Mouse (Mus musculus): ENCODE results near the gene Bag2. TPM values are rescaled to one million over a fixed set of nuclear protein-coding genes. Genes with fewer than 3 reads are reported as not detected.
"Not testable (repeated sequence)": the region's sequence is repeated elsewhere in the genome, so short reads cannot be mapped to it uniquely, and the experiment has no call there.

Gene Bag2
- total and polyA plus RNA-seq, 2 experiments from 2014 or later, result 26.6 to 31.8 TPM

DNA sequence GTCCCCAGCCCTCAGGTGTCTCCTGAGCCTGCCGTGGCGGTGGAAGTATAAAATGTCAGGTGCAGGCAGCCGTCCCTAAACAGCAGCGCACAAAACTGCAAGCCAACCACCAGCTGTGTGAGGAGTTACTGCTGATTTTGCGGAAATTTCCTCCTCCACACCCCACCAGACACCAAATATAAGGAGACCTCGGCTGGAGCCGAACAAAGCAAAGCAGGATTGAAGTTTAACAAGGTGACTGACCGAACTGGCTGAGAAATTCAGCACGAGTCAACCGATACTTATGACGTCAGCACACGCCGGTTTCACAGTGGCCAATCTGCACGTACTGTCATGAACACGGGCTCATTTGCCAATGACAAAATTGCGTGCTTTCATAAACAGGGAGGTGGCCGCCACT lies 3.5 kb downstream of the Bag2 start:
- WGBS, result 85% methylated on average over 17 of the region's 17 CpGs
- ATAC-seq (no peak), DNase-seq (ENCODE audit: low spot score) (no peak)
- Histone ChIP-seq H3K4me1 (ENCODE audit: insufficient read depth, low read length) (peaks cover 6% of the 10 kb centered on the region; the same call in 1 of the 2 replicates), H3K27me3 (ENCODE audit: insufficient read depth, low read length) (no peaks in the 10 kb centered on the region), H3K4me3 (ENCODE audit: low read length) (no peak overlapping the region), H3K9me3 (ENCODE audit: low read length) (no peaks in the 10 kb centered on the region), H3K4me2 (ENCODE audit: low read depth, low read length) (no peak overlapping the region), H3K27ac (no peak overlapping the region), H3K9ac (replicated peaks; ENCODE audit: low read length) (no peak overlapping the region), H3K36me3 (ENCODE audit: insufficient read depth, low read length) (no peaks in the 10 kb centered on the region)
- no peak for TF ChIP-seq CTCF (IDR thresholded peaks at IDR 0.05; ENCODE audit: low read depth)

DNA sequence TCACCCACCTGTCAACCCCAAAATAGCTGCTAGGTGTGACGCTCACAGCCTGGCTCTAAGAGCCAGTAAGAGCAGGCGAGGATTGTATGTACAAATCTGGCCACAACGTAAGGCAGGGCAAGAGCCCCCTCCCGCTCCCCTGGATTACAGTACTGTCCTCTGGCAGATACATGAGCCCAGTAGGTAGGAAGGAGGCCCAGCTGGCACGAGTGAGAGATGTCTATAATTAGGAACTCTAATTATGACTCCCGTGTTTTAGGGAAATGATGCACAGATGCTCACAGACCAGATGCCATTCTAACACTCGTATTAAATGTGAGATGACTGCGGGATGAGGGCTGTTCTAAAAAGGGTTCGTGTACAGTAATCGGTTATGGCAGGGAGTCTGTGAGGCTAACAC lies 6.3 kb downstream of the Bag2 start:
- DNase-seq (ENCODE audit: low spot score), result peak; percentile 65
- WGBS, result 62% methylated on average over 10 of the region's 10 CpGs
- H3K4me2 ChIP-seq (ENCODE audit: low read depth, low read length), result no peak overlapping the region

DNA sequence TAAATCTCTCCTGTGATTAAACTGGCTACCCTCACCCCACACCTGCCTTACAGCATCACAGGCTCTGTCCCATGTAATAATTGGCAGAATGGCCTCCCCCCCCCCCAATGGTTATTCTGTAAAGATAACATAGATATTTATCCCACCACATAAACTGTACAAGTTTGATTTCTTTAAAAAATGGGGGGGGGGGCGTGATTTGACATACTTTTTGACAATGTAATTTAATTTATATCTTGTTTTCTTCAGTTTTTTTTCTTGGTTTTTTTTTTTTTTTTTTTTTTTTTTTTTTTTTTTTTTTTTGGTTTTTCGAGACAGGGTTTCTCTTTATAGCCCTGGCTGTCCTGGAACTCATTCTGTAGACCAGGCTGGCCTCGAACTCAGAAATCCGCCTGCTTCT lies 7.9 kb downstream of the Bag2 start:
- not testable (repeated sequence) for H3K27ac ChIP-seq; H3K9ac ChIP-seq (replicated peaks; ENCODE audit: low read length); ATAC-seq; H3K4me3 ChIP-seq (ENCODE audit: low read length); H3K27me3 ChIP-seq (ENCODE audit: insufficient read depth, low read length); H3K36me3 ChIP-seq (ENCODE audit: insufficient read depth, low read length); DNase-seq (ENCODE audit: low spot score); H3K9me3 ChIP-seq (ENCODE audit: low read length); H3K4me2 ChIP-seq (ENCODE audit: low read depth, low read length); H3K4me1 ChIP-seq (ENCODE audit: insufficient read depth, low read length)
- 88% methylated on average over 3 of the region's 4 CpGs for WGBS

More for the DNA sequence above, 6.3 kb downstream of the Bag2 start:
- H3K27me3 ChIP-seq (ENCODE audit: insufficient read depth, low read length), result no peaks in the 10 kb centered on the region
- no peaks in the 10 kb centered on the region; the same call in 1 of the 2 replicates for H3K36me3 ChIP-seq (ENCODE audit: insufficient read depth, low read length)
- no peak overlapping the region for H3K4me3 ChIP-seq (ENCODE audit: low read length)
- peaks cover 2% of the 10 kb centered on the region; the same call in 1 of the 2 replicates for H3K4me1 ChIP-seq (ENCODE audit: insufficient read depth, low read length)
- TF ChIP-seq CTCF (IDR thresholded peaks at IDR 0.05; ENCODE audit: low read depth), result no peak
- H3K9ac ChIP-seq (replicated peaks; ENCODE audit: low read length), result no peak overlapping the region
- H3K27ac ChIP-seq, result no peak overlapping the region
- no peaks in the 10 kb centered on the region for H3K9me3 ChIP-seq (ENCODE audit: low read length)
- peak; percentile 82 for ATAC-seq

DNA sequence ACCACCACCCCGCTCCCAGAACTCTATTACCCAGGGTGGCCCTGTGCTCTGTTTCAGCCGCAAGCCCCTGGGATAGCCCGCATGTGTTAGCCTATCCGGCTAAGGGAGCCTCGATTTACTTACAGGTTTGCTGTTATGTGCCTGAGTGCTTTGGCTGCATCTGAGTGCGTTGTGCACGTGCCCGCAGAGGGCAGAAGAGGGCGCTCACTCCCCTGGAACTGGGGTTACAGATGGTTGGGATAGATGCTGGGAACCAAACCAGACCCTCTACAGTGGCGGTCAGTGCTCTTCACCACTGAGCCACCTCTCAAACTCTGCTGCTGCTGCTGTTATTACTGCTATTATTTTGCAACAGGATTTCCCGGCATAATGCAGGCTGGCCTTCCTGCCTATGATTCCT lies 8.5 kb downstream of the Bag2 start:
- H3K36me3 ChIP-seq (ENCODE audit: insufficient read depth, low read length), result peaks cover 3% of the 10 kb centered on the region; the same call in 1 of the 2 replicates
- H3K9ac ChIP-seq (replicated peaks; ENCODE audit: low read length), result no peak overlapping the region
- no peak overlapping the region for H3K4me2 ChIP-seq (ENCODE audit: low read depth, low read length)
- DNase-seq (ENCODE audit: low spot score) (no peak), ATAC-seq (no peak)
- H3K9me3 ChIP-seq (ENCODE audit: low read length), result no peaks in the 10 kb centered on the region
- H3K4me1 ChIP-seq (ENCODE audit: insufficient read depth, low read length), result no peaks in the 10 kb centered on the region
- no peak overlapping the region for H3K4me3 ChIP-seq (ENCODE audit: low read length)
- no peaks in the 10 kb centered on the region for H3K27me3 ChIP-seq (ENCODE audit: insufficient read depth, low read length)
- 96% methylated on average over 11 of the region's 11 CpGs for WGBS
- no peak overlapping the region for H3K27ac ChIP-seq
- TF ChIP-seq CTCF (IDR thresholded peaks at IDR 0.05; ENCODE audit: low read depth), result no peak

DNA sequence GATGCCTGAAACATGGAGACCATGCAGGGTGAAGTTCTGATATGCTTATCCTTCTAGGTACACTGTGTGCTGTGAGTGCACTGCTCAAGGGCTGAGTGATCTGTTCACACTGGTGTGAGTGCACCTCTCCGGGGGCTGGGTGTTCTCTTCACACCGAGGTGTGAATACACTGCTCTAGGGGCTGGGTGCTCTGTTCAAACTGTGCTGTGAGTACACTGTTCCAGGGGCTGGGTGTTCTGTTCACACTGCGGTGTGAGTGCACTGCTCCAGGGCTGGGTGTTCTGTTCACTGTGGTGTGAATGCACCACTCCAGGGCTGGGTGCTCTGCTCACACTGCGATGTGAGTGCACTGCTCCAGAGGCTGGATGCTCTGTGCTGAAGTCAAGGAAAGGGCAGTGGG lies 11.7 kb downstream of the Bag2 start:
- DNase-seq (ENCODE audit: low spot score) (no peak), ATAC-seq (no peak)
- no peak overlapping the region for H3K4me2 ChIP-seq (ENCODE audit: low read depth, low read length)
- no peaks in the 10 kb centered on the region for H3K9me3 ChIP-seq (ENCODE audit: low read length)
- H3K27me3 ChIP-seq (ENCODE audit: insufficient read depth, low read length), result no peaks in the 10 kb centered on the region
- no peaks in the 10 kb centered on the region for H3K4me1 ChIP-seq (ENCODE audit: insufficient read depth, low read length)
- WGBS, result 92% methylated on average over 4 of the region's 4 CpGs
- H3K27ac ChIP-seq, result no peak overlapping the region
- no peak for TF ChIP-seq CTCF (IDR thresholded peaks at IDR 0.05; ENCODE audit: low read depth)
- no peak overlapping the region for H3K9ac ChIP-seq (replicated peaks; ENCODE audit: low read length)
- H3K36me3 ChIP-seq (ENCODE audit: insufficient read depth, low read length), result peaks cover 3% of the 10 kb centered on the region; the same call in 1 of the 2 replicates
- no peak overlapping the region for H3K4me3 ChIP-seq (ENCODE audit: low read length)

DNA sequence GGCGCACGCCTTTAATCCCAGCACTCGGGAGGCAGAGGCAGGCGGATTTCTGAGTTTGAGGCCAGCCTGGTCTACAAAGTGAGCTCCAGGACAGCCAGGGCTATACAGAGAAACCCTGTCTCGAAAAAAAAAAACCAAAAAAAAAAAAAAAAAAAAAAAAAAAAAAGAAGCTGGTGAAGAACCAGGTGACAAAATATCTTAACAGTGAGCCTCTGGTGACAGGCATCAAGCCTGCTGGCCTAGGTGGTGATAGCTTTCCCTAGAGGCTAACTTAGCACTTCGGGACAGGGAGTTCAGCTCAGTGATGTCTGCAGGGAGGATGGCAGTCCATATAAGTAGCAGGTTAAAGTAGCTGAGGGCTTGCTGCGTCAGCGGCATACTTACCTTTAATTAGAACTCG lies 12.8 kb downstream of the Bag2 start:
- H3K27me3 ChIP-seq (ENCODE audit: insufficient read depth, low read length); H3K4me1 ChIP-seq (ENCODE audit: insufficient read depth, low read length): not testable (repeated sequence)

DNA sequence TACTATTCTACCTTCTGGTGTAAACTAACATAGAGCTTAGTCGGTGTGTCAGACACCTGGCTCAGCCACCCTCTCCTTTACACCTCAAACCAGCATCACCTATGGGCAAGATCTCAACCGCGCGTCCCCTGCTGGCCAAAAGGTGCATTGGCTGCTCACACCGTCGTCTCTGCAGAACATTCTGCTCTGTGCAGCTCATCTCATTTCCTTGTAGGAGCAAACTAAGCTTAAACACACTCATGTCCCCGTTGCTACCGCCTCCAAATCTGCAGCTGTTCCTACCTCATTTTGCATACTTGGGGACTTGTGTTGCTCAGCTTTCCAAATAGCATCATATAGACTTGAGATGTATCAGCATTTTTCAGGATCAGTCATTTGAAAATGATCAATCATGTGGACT lies 14.7 kb downstream of the Bag2 start:
- Histone ChIP-seq H3K9me3 (ENCODE audit: low read length) (no peaks in the 10 kb centered on the region), H3K4me1 (ENCODE audit: insufficient read depth, low read length) (no peaks in the 10 kb centered on the region), H3K4me3 (ENCODE audit: low read length) (no peak overlapping the region), H3K27me3 (ENCODE audit: insufficient read depth, low read length) (no peaks in the 10 kb centered on the region), H3K4me2 (ENCODE audit: low read depth, low read length) (no peak overlapping the region), H3K27ac (no peak overlapping the region), H3K9ac (replicated peaks; ENCODE audit: low read length) (no peak overlapping the region), H3K36me3 (ENCODE audit: insufficient read depth, low read length) (peaks cover 12% of the 10 kb centered on the region; the same call in 1 of the 2 replicates)
- DNase-seq (ENCODE audit: low spot score) (peak; percentile 47), ATAC-seq (peak; percentile 44; the same call in 1 of the 2 replicates)
- WGBS, result 22% methylated on average over 8 of the region's 8 CpGs
- TF ChIP-seq CTCF (IDR thresholded peaks at IDR 0.05; ENCODE audit: low read depth), result peak; percentile 86

More for the DNA sequence above, 12.8 kb downstream of the Bag2 start:
- not testable (repeated sequence) for H3K4me3 ChIP-seq (ENCODE audit: low read length); H3K27ac ChIP-seq; H3K36me3 ChIP-seq (ENCODE audit: insufficient read depth, low read length); H3K9me3 ChIP-seq (ENCODE audit: low read length); H3K9ac ChIP-seq (replicated peaks; ENCODE audit: low read length); H3K4me2 ChIP-seq (ENCODE audit: low read depth, low read length); DNase-seq (ENCODE audit: low spot score); ATAC-seq
- 98% methylated on average over 8 of the region's 9 CpGs for WGBS
